Mouse (Mus musculus) gastrocnemius, postnatal 10 days (tissue): ENCODE results near the gene Gm16381. TPM values are rescaled to one million over a fixed set of nuclear protein-coding genes. Genes with fewer than 3 reads are reported as not detected.
"Not testable (repeated sequence)": the region's sequence is repeated elsewhere in the genome, so short reads cannot be mapped to it uniquely, and the experiment has no call there.

Source experiments
- DNase-seq: peaks from one replicate; pipeline ENCODE4 v3.0.0; 2021; ENCODE audit warnings: mixed read lengths
- long read RNA-seq, 2 experiments: library from polyadenylated mRNA; stranded (forward); transcript quantifications; one replicate each; pipeline ENCODE4 v2.0.0; 2021
- total RNA-seq, 2 experiments: library from RNA; stranded (reverse); gene quantifications; 2 replicates each; pipeline ENCODE4 v1.2.3; 2021

Gm16381 gene
- not detected for total RNA-seq
- long read RNA-seq, experiment 1: 0 reads
- long read RNA-seq, experiment 2: 0 reads

DNA sequence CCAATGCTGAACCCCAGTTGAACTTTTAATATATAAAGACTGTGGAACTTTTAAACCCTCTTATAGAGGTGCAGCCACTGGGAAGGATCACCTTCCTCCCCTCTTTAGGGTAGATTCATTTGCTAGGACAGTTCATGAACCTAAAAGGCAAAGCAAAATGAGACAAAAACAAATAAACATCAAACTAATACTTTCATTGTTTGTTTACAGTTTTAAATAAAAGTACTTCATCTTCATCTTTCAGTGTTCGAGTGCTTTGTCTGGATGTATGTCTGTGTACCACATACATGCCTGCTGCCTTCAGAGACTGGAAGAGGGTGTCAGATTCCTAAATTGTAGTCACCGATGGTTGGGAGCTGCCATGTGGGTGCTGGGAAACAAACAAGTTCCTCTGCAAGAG is at the start of gene Gm16381:
Gm16381 (minus strand) TSS at position 101 of the 400 bp plus-strand sequence.
- DNase-seq: not testable (repeated sequence)

DNA sequence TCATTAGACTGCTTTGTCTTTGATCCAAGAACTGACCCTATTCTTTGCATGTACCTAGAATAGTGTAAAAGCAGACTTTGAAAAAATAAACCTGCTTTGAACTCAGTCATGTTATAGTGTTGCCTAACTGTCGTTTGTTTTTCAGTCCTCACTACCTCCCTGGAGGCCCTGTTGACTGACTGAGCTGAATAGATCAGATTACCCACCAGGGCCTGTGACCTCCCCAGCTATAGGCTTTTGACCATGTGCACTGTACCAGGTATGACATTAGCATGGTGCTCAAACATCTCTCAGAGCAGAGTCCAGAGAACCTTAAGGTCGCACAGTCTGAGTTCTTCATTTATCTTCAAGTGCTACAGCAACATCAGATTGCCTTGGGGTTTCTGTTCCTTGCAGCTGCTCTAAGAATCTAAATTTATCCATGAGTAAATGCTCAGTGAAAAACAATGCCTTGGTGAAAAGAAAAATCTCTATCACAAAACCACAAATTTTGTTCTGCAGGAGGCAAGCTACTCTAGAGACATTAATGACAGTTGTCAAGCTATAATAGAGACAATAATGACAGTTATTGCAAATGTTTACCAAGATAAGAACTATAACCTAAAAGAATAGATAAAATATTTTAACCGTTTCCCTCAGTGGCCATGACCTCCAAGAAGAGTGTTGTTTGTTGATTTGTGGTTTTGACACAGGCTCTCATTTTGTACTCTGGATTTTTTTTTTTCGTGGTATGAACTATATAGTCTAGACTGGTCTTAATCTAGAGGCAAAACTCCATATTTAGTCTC is 8.7 kb upstream of the Gm16381 start:
- not testable (repeated sequence) for DNase-seq

DNA sequence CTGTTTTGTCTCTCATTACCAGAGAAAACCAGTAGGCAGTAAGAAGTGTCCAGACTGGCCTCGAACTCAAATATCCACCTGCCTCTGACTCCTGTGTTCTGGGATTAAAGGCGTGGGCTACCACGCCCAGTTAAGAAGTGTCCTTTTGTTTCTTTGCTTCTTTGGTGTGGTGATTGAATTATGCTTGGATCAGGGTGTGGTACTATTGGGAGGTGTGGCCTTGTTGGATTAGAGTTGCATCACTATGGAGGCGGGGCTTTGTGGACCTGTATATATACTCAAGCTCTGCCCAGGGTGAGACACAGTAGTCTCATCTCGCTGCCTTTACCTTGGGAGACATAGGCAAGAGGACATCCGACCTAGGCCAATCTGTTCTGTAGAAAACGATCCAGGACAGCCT is 25.9 kb downstream of the Gm16381 start, which contains the start of gene Gm4027:
Gm4027 (plus strand) TSS at position 301 of the 400 bp plus-strand sequence.
- not testable (repeated sequence) for DNase-seq

DNA sequence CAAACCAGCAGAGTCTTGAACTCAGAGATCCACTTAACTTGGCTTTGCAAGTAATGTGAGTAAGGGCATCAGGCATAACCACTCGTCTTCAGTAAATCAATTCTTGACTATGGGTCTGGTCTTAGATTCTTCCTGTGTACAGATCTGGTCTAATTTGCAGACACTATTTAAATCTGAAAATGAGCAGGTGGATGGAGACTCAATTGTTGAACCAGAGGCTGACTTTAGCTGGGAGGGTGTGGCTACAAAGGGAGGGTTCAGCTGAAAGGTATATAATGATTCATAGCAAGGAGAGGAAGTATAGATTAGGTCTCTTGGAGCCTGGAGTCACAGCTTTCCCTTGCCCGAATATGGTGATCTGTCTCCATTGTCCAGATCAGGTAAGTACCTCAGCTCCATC is 42.0 kb downstream of the Gm16381 start, which contains the start of gene Oog1:
Oog1 (plus strand) TSS at position 301 of the 400 bp plus-strand sequence.
- not testable (repeated sequence) for DNase-seq

DNA sequence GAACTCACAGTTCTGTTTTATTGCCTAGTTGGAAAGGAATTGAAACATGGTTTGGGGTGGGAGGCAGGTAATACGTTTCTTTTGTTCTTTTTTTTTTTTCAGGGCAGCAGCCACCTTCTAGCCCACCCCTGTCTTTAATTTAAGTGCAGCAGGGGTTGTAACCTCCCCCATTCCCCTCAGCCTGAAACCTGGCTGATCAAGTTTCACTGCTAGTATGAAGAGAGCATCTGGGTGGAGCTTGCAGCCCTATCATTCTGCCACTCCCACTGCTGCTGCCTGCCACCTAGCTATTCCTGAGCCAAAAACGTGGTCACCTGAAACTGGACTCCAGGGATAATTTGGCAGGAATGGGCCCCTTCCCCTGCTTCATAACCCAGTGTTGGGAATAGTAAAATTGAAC is 43.0 kb downstream of the Gm16381 start:
- not testable (repeated sequence) for DNase-seq

Other genes starting within 250 kb of the Gm16381 start
- 100 to 1,000 TPM; 152 to 169 TPM for gene Slirp, start 200.7 kb downstream of the Gm16381 start, total RNA-seq
- gene Alkbh1, start 200.6 kb downstream of the Gm16381 start, total RNA-seq: 10 to 100 TPM in 1 of 2 experiments, 1 to 10 TPM in 1; 7.6 to 13.6 TPM
- 10 to 100 TPM; 52.4 to 53.5 TPM for gene Snw1, start 172.3 kb downstream of the Gm16381 start, total RNA-seq
- gene Gm5788, start 149.9 kb downstream of the Gm16381 start, total RNA-seq: not detected
- not detected for gene Gm8300, start 130.3 kb downstream of the Gm16381 start, total RNA-seq
- not detected for gene Oog1, start 41.9 kb downstream of the Gm16381 start, total RNA-seq
- gene Gm4027, start 25.8 kb downstream of the Gm16381 start, total RNA-seq: not detected
- gene Gm21319, start 131.1 kb upstream of the Gm16381 start, total RNA-seq: not detected
- gene Gm21936, start 150.9 kb upstream of the Gm16381 start, total RNA-seq: not detected
- gene BB287469, start 172.0 kb upstream of the Gm16381 start, total RNA-seq: not detected
- gene Gm2001, start 197.7 kb upstream of the Gm16381 start, total RNA-seq: not detected
- gene Gm2016, start 229.5 kb upstream of the Gm16381 start, total RNA-seq: not detected